Mouse (Mus musculus) MEL (cell line): Measurements from ENCODE around the gene Olfr586. TPM values are rescaled to one million over a fixed set of nuclear protein-coding genes. Genes with fewer than 3 reads are reported as not detected.

ENCODE experiments used
- DNase-seq: peaks from one replicate; pipeline ENCODE4 v3.0.0; 2011; ENCODE audit warnings: low read depth, low spot score
- H3K27ac ChIP-seq: 2 replicates; pipeline ENCODE4 v1.5.1; 2012; ENCODE audit warnings: low read depth, mild to moderate bottlenecking, control low read depth, low read length, moderate library complexity; ENCODE audit not compliant: control insufficient read depth
- H3K27me3 ChIP-seq, 2 experiments: fragments of 150-350 bp in 1 of 2; sonication (generic) in 1 of 2; 2 replicates each; pipeline ENCODE4 v1.6.1; 2012; ENCODE audit warnings: low read length in 2 of 2, mild to moderate bottlenecking in 2 of 2, improper control_type of control experiment in 1 of 2, moderate library complexity in 1 of 2; ENCODE audit not compliant: insufficient read depth in 2 of 2, control insufficient read depth in 1 of 2
- H3K36me3 ChIP-seq, 2 experiments: 2 replicates each; pipeline ENCODE4 v1.6.1; 2012 to 2014; ENCODE audit warnings: low read length in 2 of 2, improper control_type of control experiment in 1 of 2, inconsistent platforms in 1 of 2, mild to moderate bottlenecking in 1 of 2; ENCODE audit not compliant: insufficient read depth in 2 of 2, control insufficient read depth in 1 of 2
- H3K4me1 ChIP-seq, 2 experiments: fragments of 150-350 bp in 1 of 2; sonication (generic) in 1 of 2; 2 replicates each; pipeline ENCODE4 v1.6.1; 2012; ENCODE audit warnings: low read length in 2 of 2, improper control_type of control experiment in 1 of 2, mild to moderate bottlenecking in 1 of 2; ENCODE audit not compliant: insufficient read depth in 2 of 2, control insufficient read depth in 1 of 2
- H3K4me3 ChIP-seq, 2 experiments: fragments of 150-350 bp in 1 of 2; sonication (generic) in 1 of 2; 2 replicates each; pipeline ENCODE4 v1.5.1; 2012; ENCODE audit warnings: low read depth in 2 of 2, low read length in 2 of 2, mild to moderate bottlenecking in 2 of 2, moderate library complexity in 2 of 2, control low read depth in 1 of 2, improper control_type of control experiment in 1 of 2; ENCODE audit not compliant: control insufficient read depth in 1 of 2, insufficient read depth in 1 of 2
- H3K79me2 ChIP-seq: 2 replicates; pipeline ENCODE4 v1.6.1; 2012; ENCODE audit warnings: mild to moderate bottlenecking, low read length, moderate library complexity; ENCODE audit not compliant: control insufficient read depth, poor library complexity, insufficient read depth
- H3K9ac ChIP-seq: 2 replicates; pipeline ENCODE4 v1.6.1; 2012; ENCODE audit warnings: low read depth, mild to moderate bottlenecking, control low read depth, low read length, moderate library complexity; ENCODE audit not compliant: control insufficient read depth, poor library complexity, severe bottlenecking
- H3K9me3 ChIP-seq: fragments of 150-350 bp; sonication (generic); replicated peaks from 2 replicates; pipeline ENCODE4 v1.6.1; 2012; ENCODE audit warnings: mild to moderate bottlenecking, low read length, improper control_type of control experiment, moderate library complexity; ENCODE audit not compliant: insufficient read depth
- CHD2 ChIP-seq: IDR thresholded peaks from 2 replicates; pipeline ENCODE4 v1.6.1; 2011; ENCODE audit warnings: low read length, improper control_type of control experiment
- E2F4 ChIP-seq: IDR thresholded peaks from 2 replicates; pipeline ENCODE4 v1.6.1; 2011; ENCODE audit warnings: low read depth, low read length, improper control_type of control experiment, borderline replicate concordance
- ELF1 ChIP-seq: IDR thresholded peaks from 2 replicates; pipeline ENCODE4 v1.6.1; 2014; ENCODE audit warnings: low read depth, mild to moderate bottlenecking, inconsistent platforms, low read length, improper control_type of control experiment, moderate library complexity
- EP300 ChIP-seq, 2 experiments: IDR thresholded peaks; 2 replicates each; pipeline ENCODE4 v1.6.1; 2011; ENCODE audit warnings: improper control_type of control experiment in 2 of 2, low read length in 2 of 2, low read depth in 1 of 2, mild to moderate bottlenecking in 1 of 2
- GABPA ChIP-seq: IDR thresholded peaks from 2 replicates; pipeline ENCODE4 v1.6.1; 2012; ENCODE audit warnings: low read depth, mild to moderate bottlenecking, inconsistent platforms, low read length, improper control_type of control experiment, moderate library complexity
- GATA1 ChIP-seq: IDR thresholded peaks from 2 replicates; pipeline ENCODE4 v1.6.1; 2011; ENCODE audit warnings: low read depth, low read length, improper control_type of control experiment
- HCFC1 ChIP-seq: IDR thresholded peaks from 2 replicates; pipeline ENCODE4 v1.6.1; 2012; ENCODE audit warnings: low read depth, mild to moderate bottlenecking, inconsistent platforms, low read length, improper control_type of control experiment, moderate library complexity
- JUND ChIP-seq: IDR thresholded peaks from 2 replicates; pipeline ENCODE4 v1.6.1; 2011; ENCODE audit warnings: low read depth, mild to moderate bottlenecking, improper control_type of control experiment, low read length
- KAT2A ChIP-seq: conservative IDR thresholded peaks from 2 replicates; pipeline ENCODE4 v1.6.1; 2012; ENCODE audit warnings: low read depth, low read length, improper control_type of control experiment, inconsistent platforms
- MAFK ChIP-seq: IDR thresholded peaks from 2 replicates; pipeline ENCODE4 v1.6.1; 2011; ENCODE audit warnings: low read depth, mild to moderate bottlenecking, low read length, improper control_type of control experiment, borderline replicate concordance
- MAX ChIP-seq: IDR thresholded peaks from 2 replicates; pipeline ENCODE4 v1.6.1; 2011; ENCODE audit warnings: low read length, improper control_type of control experiment
- MEF2A ChIP-seq: IDR thresholded peaks from 2 replicates; pipeline ENCODE4 v1.6.1; 2014; ENCODE audit warnings: low read depth, mild to moderate bottlenecking, inconsistent platforms, low read length, improper control_type of control experiment; ENCODE audit not compliant: poor library complexity, insufficient replicate concordance, severe bottlenecking; ENCODE audit errors: extremely low read depth
- MXI1 ChIP-seq: IDR thresholded peaks from 2 replicates; pipeline ENCODE4 v1.6.1; 2011; ENCODE audit warnings: mild to moderate bottlenecking, low read depth, low read length, improper control_type of control experiment
- MYB ChIP-seq: IDR thresholded peaks from 2 replicates; pipeline ENCODE4 v1.6.1; 2011; ENCODE audit warnings: mild to moderate bottlenecking, low read depth, low read length, improper control_type of control experiment
- NRF1 ChIP-seq: IDR thresholded peaks from 2 replicates; pipeline ENCODE4 v1.6.1; 2014; ENCODE audit warnings: low read depth, mild to moderate bottlenecking, inconsistent platforms, low read length, improper control_type of control experiment, moderate library complexity; ENCODE audit not compliant: poor library complexity, insufficient read depth, severe bottlenecking
- POLR2A ChIP-seq, 2 experiments: IDR thresholded peaks; 2 replicates each; pipeline ENCODE4 v1.6.1; 2011 to 2012; ENCODE audit warnings: low read length in 2 of 2, mild to moderate bottlenecking in 2 of 2, control low read depth in 1 of 2, improper control_type of control experiment in 1 of 2, low read depth in 1 of 2, moderate library complexity in 1 of 2; ENCODE audit not compliant: control insufficient read depth in 1 of 2, insufficient read depth in 1 of 2, poor library complexity in 1 of 2
- SIN3A ChIP-seq: IDR thresholded peaks from 2 replicates; pipeline ENCODE4 v1.6.1; 2012; ENCODE audit warnings: low read length, improper control_type of control experiment, inconsistent platforms
- TAL1 ChIP-seq: IDR thresholded peaks from 2 replicates; pipeline ENCODE4 v1.6.1; 2012; ENCODE audit warnings: mild to moderate bottlenecking, inconsistent platforms, low read length, moderate library complexity, mixed read lengths
- USF1 ChIP-seq: IDR thresholded peaks from 2 replicates; pipeline ENCODE4 v1.6.1; 2014; ENCODE audit warnings: low read depth, mild to moderate bottlenecking, inconsistent platforms, low read length, improper control_type of control experiment, moderate library complexity
- USF2 ChIP-seq, 2 experiments: IDR thresholded peaks; 2 replicates each; pipeline ENCODE4 v1.6.1; 2011 to 2012; ENCODE audit warnings: improper control_type of control experiment in 2 of 2, low read length in 2 of 2, borderline replicate concordance in 1 of 2, inconsistent platforms in 1 of 2, low read depth in 1 of 2, mild to moderate bottlenecking in 1 of 2; ENCODE audit not compliant: insufficient read depth in 1 of 2
- polyA plus RNA-seq, 2 experiments: library from polyadenylated mRNA; stranded (reverse) in 1 of 2; unstranded in 1 of 2; fragments of >175 nt in 1 of 2; fragments of >200 nt in 1 of 2; gene quantifications; 2 replicates each; pipeline versions ENCODE4 v1.2.1 to v1.2.4; 2012; ENCODE audit warnings: low replicate concordance in 2 of 2, low read depth in 1 of 2; ENCODE audit not compliant: insufficient read length in 2 of 2, insufficient read depth in 1 of 2, missing spikeins in 1 of 2
- total RNA-seq: library from RNA; depleted of rRNA; stranded (reverse); fragments of 300-350 nt; gene quantifications from 2 replicates; pipeline ENCODE4 v1.2.3, GENCODE M21; 2012; rRNA removed

Olfr586 gene
- total RNA-seq (not detected in 2 replicates), polyA plus RNA-seq (not detected)

- DNase-seq, result no peak
Measured at GRCm38 (mm10) chr7:103125538-103125937, at the start of gene Olfr586. Gene Olfr586 (minus strand): TSS chr7:103125638.

DNA sequence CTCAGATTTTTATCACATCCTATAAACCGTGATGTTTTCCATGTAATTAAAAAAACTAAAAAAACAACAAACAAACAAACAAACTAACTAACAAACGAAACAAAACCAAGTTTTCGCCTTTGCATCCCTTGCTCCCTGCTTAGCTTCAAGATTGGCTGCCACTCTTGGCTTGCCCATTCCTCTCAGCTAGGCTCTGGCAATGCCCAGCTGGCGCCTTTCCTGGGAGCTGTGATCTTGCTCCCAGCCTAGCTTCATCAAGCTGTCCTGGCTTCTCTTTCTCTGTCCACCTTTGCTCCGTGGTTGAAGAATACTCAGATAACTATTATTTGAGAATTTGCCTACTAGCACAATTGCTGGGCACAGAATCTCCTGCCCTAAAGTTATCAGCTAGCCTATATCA, 44.3 kb upstream of the Olfr586 start:
- no peaks in the 10 kb centered on the region for H3K4me1 ChIP-seq
- no peaks in the 10 kb centered on the region for H3K9me3 ChIP-seq
- H3K27me3 ChIP-seq, result no peaks in the 10 kb centered on the region
- no peaks in the 10 kb centered on the region for H3K36me3 ChIP-seq
- H3K79me2 ChIP-seq, result no peaks in the 10 kb centered on the region
- H3K9ac ChIP-seq, result no peak overlapping the region
- no peak for TF ChIP-seq USF2 (IDR thresholded peaks at IDR 0.05; ENCODE audit: borderline replicate concordance in 1 of 2, insufficient read depth in 1 of 2, low read depth in 1 of 2, low read length in 2 of 2)
- TF ChIP-seq MXI1, result no peak
- TF ChIP-seq JUND, result no peak
- TF ChIP-seq KAT2A, result no peak
- no peak for TF ChIP-seq POLR2A (IDR thresholded peaks at IDR 0.05; ENCODE audit: control insufficient read depth in 1 of 2, insufficient read depth in 1 of 2, low read depth in 1 of 2, low read length in 2 of 2, poor library complexity in 1 of 2)
- TF ChIP-seq SIN3A, result no peak
- TF ChIP-seq MAFK, result no peak
- TF ChIP-seq GATA1, result no peak
- TF ChIP-seq NRF1, result no peak
- TF ChIP-seq GABPA, result no peak
- no peak for TF ChIP-seq E2F4
- no peak for TF ChIP-seq MYB
- no peak for TF ChIP-seq CHD2
- no peak for TF ChIP-seq MAX
- TF ChIP-seq MEF2A, result no peak
- no peak for TF ChIP-seq EP300 (IDR thresholded peaks at IDR 0.05; ENCODE audit: low read depth in 1 of 2, low read length in 2 of 2)
- TF ChIP-seq ELF1, result no peak
- H3K27ac ChIP-seq, result no peak overlapping the region
- DNase-seq, result no peak
- H3K4me3 ChIP-seq, result no peak overlapping the region

More at GRCm38 (mm10) chr7:103125538-103125937, at the start of gene Olfr586:
- Histone ChIP-seq H3K9me3 (no peaks in the 10 kb centered on the region), H3K27ac (no peak within 1 kb of the TSS), H3K36me3 (no peaks in the 10 kb centered on the region), H3K4me1 (no peaks in the 10 kb centered on the region), H3K27me3 (no peaks in the 10 kb centered on the region), H3K9ac (no peak within 1 kb of the TSS), H3K4me3 (no peak within 1 kb of the TSS), H3K79me2 (no peaks in the 10 kb centered on the region)
- TF ChIP-seq HCFC1, result no peak
- no peak for TF ChIP-seq USF1
- TF ChIP-seq ELF1, result no peak
- no peak for TF ChIP-seq JUND
- no peak for TF ChIP-seq TAL1
